Mouse (Mus musculus) bone marrow macrophage, adult 2 months (primary cell): ENCODE results near the gene Nrtn.

ENCODE experiments used
- CTCF ChIP-seq: IDR thresholded peaks from 2 replicates; pipeline ENCODE4 v1.5.1; 2012; ENCODE audit warnings: low read depth, mild to moderate bottlenecking, low read length, moderate library complexity
- POLR2A ChIP-seq: IDR thresholded peaks from 2 replicates; pipeline ENCODE4 v1.6.1; 2012; ENCODE audit warnings: mild to moderate bottlenecking, low read depth, low read length, borderline replicate concordance

GRCm38 (mm10) chr17:56804952-56805351 is 47.6 kb upstream of the Nrtn start:
- TF ChIP-seq POLR2A (no peak), CTCF (no peak)
